In the genomic region with DNA sequence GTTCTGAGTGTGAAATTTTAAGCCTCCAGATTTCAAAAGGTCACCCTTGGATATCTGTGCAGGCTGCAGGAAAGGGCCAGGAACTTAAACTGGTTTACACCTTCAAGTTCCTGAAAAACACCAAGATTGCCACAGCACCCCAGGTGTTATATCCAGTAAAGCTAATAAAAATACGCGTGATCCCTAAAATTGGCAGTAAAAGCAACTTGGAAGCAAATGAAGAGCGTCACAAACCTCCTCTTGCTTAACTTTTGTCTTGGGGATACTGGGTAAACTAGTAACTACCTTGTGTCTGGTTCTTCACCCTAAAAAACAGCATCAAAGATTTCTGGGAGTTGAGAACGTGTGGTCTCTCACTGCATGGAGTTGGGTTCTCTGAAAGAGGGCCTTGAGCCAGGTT, we compare ENCODE assay signal across 22 mouse cellular contexts. TPM values are rescaled to one million over a fixed set of nuclear protein-coding genes. Genes with fewer than 3 reads are reported as not detected.
DNase-seq lines count a peak whose midpoint lies in the region; ATAC-seq and TF ChIP-seq lines count a peak whose summit lies in the region.
"Had no signal": no experiment of that assay in that cellular context is flagged by ENCODE, and none has a peak within 500 bp of the region (broad histone marks: within the 10 kb centered on the region; RNA-seq: fewer than 3 reads in every experiment).

No protein-coding gene starts in this region.

- 0 out of 2 replicates have a peak, but pooled peaks cover 4% of the 10 kb centered on the region for H3K27me3 ChIP-seq in embryonic facial prominence, embryonic 13.5 days
- H3K27me3 ChIP-seq in embryonic facial prominence, embryonic 10.5 days (replicated peaks; ENCODE audit: low read depth, poor library complexity, severe bottlenecking): no peaks in the 10 kb centered on the region
- no peaks in the 10 kb centered on the region for H3K27me3 ChIP-seq in hindbrain, embryonic 14.5 days (ENCODE audit: control insufficient read depth, insufficient read depth, low read length)
- H3K27me3 ChIP-seq in hindbrain, postnatal 0 days (ENCODE audit: insufficient read depth, low read length): no peaks in the 10 kb centered on the region
- no peaks in the 10 kb centered on the region for H3K27me3 ChIP-seq in E14TG2a.4 (ENCODE audit: insufficient read depth, low read length)
- H3K27me3 ChIP-seq in liver, embryonic 15.5 days: no peaks in the 10 kb centered on the region; the same call in 1 of the 2 replicates
- H3K27me3 ChIP-seq: heart, embryonic 15.5 days; limb, embryonic 13.5 days had no signal

- H3K4me2 ChIP-seq in embryonic facial prominence, embryonic 13.5 days: no peak overlapping the region
- no peak overlapping the region for H3K4me2 ChIP-seq in hindbrain, embryonic 14.5 days (replicated peaks)
- H3K4me2 ChIP-seq in hindbrain, postnatal 0 days (ENCODE audit: low read depth, low read length): no peak overlapping the region
- H3K4me2 ChIP-seq in liver, embryonic 15.5 days: peak overlapping the region; percentile 81; the same call in 1 of the 2 replicates

- H3K36me3 ChIP-seq in embryonic facial prominence, embryonic 13.5 days: no peaks in the 10 kb centered on the region
- 0 out of 2 replicates have a peak, but pooled peaks cover 3% of the 10 kb centered on the region for H3K36me3 ChIP-seq in embryonic facial prominence, embryonic 10.5 days (replicated peaks)
- H3K36me3 ChIP-seq in hindbrain, embryonic 14.5 days (replicated peaks; ENCODE audit: control insufficient read depth, insufficient read depth): no peaks in the 10 kb centered on the region
- no peaks in the 10 kb centered on the region for H3K36me3 ChIP-seq in hindbrain, postnatal 0 days (ENCODE audit: insufficient read depth, low read length)
- peaks cover 6% of the 10 kb centered on the region for H3K36me3 ChIP-seq in E14TG2a.4 (ENCODE audit: insufficient read depth, low read length)
- no peaks in the 10 kb centered on the region for H3K36me3 ChIP-seq in liver, embryonic 15.5 days (replicated peaks)
- H3K36me3 ChIP-seq: heart, embryonic 15.5 days; limb, embryonic 13.5 days; midbrain, embryonic 15.5 days had no signal

- no peak for DNase-seq in embryonic facial prominence, embryonic 10.5 days (ENCODE audit: low spot score)
- no peak for DNase-seq in hindbrain, embryonic 14.5 days (ENCODE audit: low spot score)
- DNase-seq in hindbrain, postnatal 0 days (ENCODE audit: low spot score): no peak
- no peak for DNase-seq in natural killer cell, adult 2 months (ENCODE audit: low spot score in 2 of 2)
- no peak for DNase-seq in lung, adult 18-20 months
- DNase-seq: adrenal gland, postnatal 14 days; cerebellum, adult 8-10 months; cerebellum, postnatal 36 days; forebrain, postnatal 0 days; gastrocnemius, postnatal 14 days; heart, adult 2 months; heart, postnatal 36 days; kidney, postnatal 25 days; lung, adult 2 months; lung, postnatal 14 days had no signal

- no peaks in the 10 kb centered on the region for H3K9me3 ChIP-seq in embryonic facial prominence, embryonic 13.5 days
- H3K9me3 ChIP-seq in embryonic facial prominence, embryonic 10.5 days: no peaks in the 10 kb centered on the region
- H3K9me3 ChIP-seq in hindbrain, embryonic 14.5 days (ENCODE audit: control insufficient read depth, low read length): no peaks in the 10 kb centered on the region
- no peaks in the 10 kb centered on the region for H3K9me3 ChIP-seq in hindbrain, postnatal 0 days (ENCODE audit: low read length)
- H3K9me3 ChIP-seq in E14TG2a.4 (ENCODE audit: low read length): peaks cover 4% of the 10 kb centered on the region; the same call in 1 of the 2 replicates
- H3K9me3 ChIP-seq in liver, embryonic 15.5 days (replicated peaks): no peaks in the 10 kb centered on the region
- H3K9me3 ChIP-seq: heart, embryonic 15.5 days; limb, embryonic 13.5 days; midbrain, embryonic 15.5 days had no signal

- WGBS in embryonic facial prominence, embryonic 13.5 days: 91% methylated on average over 4 of the region's 4 CpGs
- WGBS in embryonic facial prominence, embryonic 10.5 days: 90% methylated on average over 4 of the region's 4 CpGs
- WGBS in hindbrain, embryonic 14.5 days: 93% methylated on average over 4 of the region's 4 CpGs
- WGBS in hindbrain, postnatal 0 days: 89% methylated on average over 4 of the region's 4 CpGs
- 84% methylated on average over 4 of the region's 4 CpGs for WGBS in liver, embryonic 15.5 days (ENCODE audit: insufficient replicate concordance)

- H3K27ac ChIP-seq in embryonic facial prominence, embryonic 13.5 days: no peak overlapping the region
- no peak overlapping the region for H3K27ac ChIP-seq in embryonic facial prominence, embryonic 10.5 days (replicated peaks)
- no peak overlapping the region for H3K27ac ChIP-seq in hindbrain, embryonic 14.5 days
- H3K27ac ChIP-seq in hindbrain, postnatal 0 days: no peak overlapping the region
- no peak overlapping the region for H3K27ac ChIP-seq in liver, embryonic 15.5 days (replicated peaks)

- peaks cover 11% of the 10 kb centered on the region for H3K4me1 ChIP-seq in embryonic facial prominence, embryonic 13.5 days
- peaks cover 19% of the 10 kb centered on the region for H3K4me1 ChIP-seq in embryonic facial prominence, embryonic 10.5 days
- peaks cover 18% of the 10 kb centered on the region for H3K4me1 ChIP-seq in hindbrain, embryonic 14.5 days (replicated peaks; ENCODE audit: control insufficient read depth, insufficient read depth, low read length)
- H3K4me1 ChIP-seq in hindbrain, postnatal 0 days (ENCODE audit: insufficient read depth, low read length): peaks cover 4% of the 10 kb centered on the region; the same call in 1 of the 2 replicates
- H3K4me1 ChIP-seq in E14TG2a.4 (replicated peaks; ENCODE audit: low read depth, low read length): peaks cover 33% of the 10 kb centered on the region
- H3K4me1 ChIP-seq in liver, embryonic 15.5 days (replicated peaks): peaks cover 29% of the 10 kb centered on the region

- H3K9ac ChIP-seq in embryonic facial prominence, embryonic 13.5 days: no peak overlapping the region
- 0 out of 2 replicates have a peak overlapping the region, but pooled peaks have one; percentile 82 for H3K9ac ChIP-seq in hindbrain, embryonic 14.5 days
- no peak overlapping the region for H3K9ac ChIP-seq in hindbrain, postnatal 0 days (replicated peaks; ENCODE audit: low read length)
- H3K9ac ChIP-seq in liver, embryonic 15.5 days: no peak overlapping the region

- TF ChIP-seq CTCF in hindbrain, postnatal 0 days (IDR thresholded peaks at IDR 0.05; ENCODE audit: low read depth): no peak
- no peak for TF ChIP-seq CTCF in E14TG2a.4 (conservative IDR thresholded peaks at IDR 0.05; ENCODE audit: low read length)

- ATAC-seq in embryonic facial prominence, embryonic 13.5 days (ENCODE audit: insufficient number of reproducible peaks, insufficient read depth, low FRiP score, low TSS enrichment, low read depth): no peak
- no peak for ATAC-seq in hindbrain, embryonic 14.5 days (ENCODE audit: low FRiP score)
- ATAC-seq in hindbrain, postnatal 0 days: no peak
- no peak for ATAC-seq in liver, embryonic 15.5 days (ENCODE audit: insufficient read depth)
- ATAC-seq: intestine, postnatal 0 days had no signal

- H3K4me3 ChIP-seq in embryonic facial prominence, embryonic 13.5 days: 0 out of 2 replicates have a peak overlapping the region, but pooled peaks have one; percentile 90
- H3K4me3 ChIP-seq in embryonic facial prominence, embryonic 10.5 days: no peak overlapping the region
- H3K4me3 ChIP-seq in hindbrain, embryonic 14.5 days (replicated peaks; ENCODE audit: low read length): no peak overlapping the region
- H3K4me3 ChIP-seq in hindbrain, postnatal 0 days (ENCODE audit: low read length): no peak overlapping the region
- H3K4me3 ChIP-seq in E14TG2a.4 (replicated peaks; ENCODE audit: low read length): 0 out of 2 replicates have a peak overlapping the region, but pooled peaks have one; percentile 95
- H3K4me3 ChIP-seq in liver, embryonic 15.5 days (replicated peaks): 0 out of 2 replicates have a peak overlapping the region, but pooled peaks have one; percentile 96

RNA-seq across cellular contexts. Expression of a gene that starts 1.1 kb away (rescaled TPM):
- 111 and 129 TPM in 2 replicates for polyA plus RNA-seq in embryonic facial prominence, embryonic 13.5 days (2015; fragmentation: Nextera tagmentation; extraction: Ambion mirVana)
- 203 and 223 TPM in 2 replicates for polyA plus RNA-seq in embryonic facial prominence, embryonic 10.5 days (2016; fragmentation: Nextera tagmentation; extraction: Ambion mirVana)
- 205 and 221 TPM in 2 replicates for polyA plus RNA-seq in hindbrain, embryonic 14.5 days (2014; fragmentation: Nextera tagmentation; extraction: Ambion mirVana)
- 111 and 114 TPM in 2 replicates for total RNA-seq in hindbrain, postnatal 0 days (2014; rRNA removed)
- 186 and 192 TPM in 2 replicates for polyA plus RNA-seq in hindbrain, postnatal 0 days (2015; fragmentation: Nextera tagmentation; extraction: Ambion mirVana)
- 100 TPM in 2 replicates for polyA plus RNA-seq in liver, embryonic 15.5 days (2015; fragmentation: Nextera tagmentation; extraction: Ambion mirVana)

RNA-seq across cellular contexts. Expression of a gene that starts 44.0 kb away (rescaled TPM):
- 9.9 and 10.8 TPM in 2 replicates for polyA plus RNA-seq in embryonic facial prominence, embryonic 13.5 days (2015; fragmentation: Nextera tagmentation; extraction: Ambion mirVana)
- polyA plus RNA-seq in embryonic facial prominence, embryonic 10.5 days (2016; fragmentation: Nextera tagmentation; extraction: Ambion mirVana): 9.5 and 13.9 TPM in 2 replicates
- polyA plus RNA-seq in hindbrain, embryonic 14.5 days (2014; fragmentation: Nextera tagmentation; extraction: Ambion mirVana): 14.8 and 15.2 TPM in 2 replicates
- 8.5 and 15.2 TPM in 2 replicates for total RNA-seq in hindbrain, postnatal 0 days (2014; rRNA removed)
- 23.0 and 23.2 TPM in 2 replicates for polyA plus RNA-seq in hindbrain, postnatal 0 days (2015; fragmentation: Nextera tagmentation; extraction: Ambion mirVana)
- 3.0 and 4.0 TPM in 2 replicates for polyA plus RNA-seq in liver, embryonic 15.5 days (2015; fragmentation: Nextera tagmentation; extraction: Ambion mirVana)

Comparison
In these comparisons a context has a peak if more than half of its experiments do, and no peak if none do; other contexts are left out.
1. H3K4me3 ChIP-seq: peak in embryonic facial prominence, embryonic 13.5 days (single experiment), E14TG2a.4 (single experiment) and liver, embryonic 15.5 days (single experiment); none in embryonic facial prominence, embryonic 10.5 days (single experiment), hindbrain, embryonic 14.5 days (single experiment) and hindbrain, postnatal 0 days (single experiment).